Mouse (Mus musculus): ENCODE results near the gene Arel1. TPM values are rescaled to one million over a fixed set of nuclear protein-coding genes. Genes with fewer than 3 reads are reported as not detected.

Gene Arel1
- total RNA-seq (2023): 30.3 and 38.4 TPM in 2 replicates

DNA sequence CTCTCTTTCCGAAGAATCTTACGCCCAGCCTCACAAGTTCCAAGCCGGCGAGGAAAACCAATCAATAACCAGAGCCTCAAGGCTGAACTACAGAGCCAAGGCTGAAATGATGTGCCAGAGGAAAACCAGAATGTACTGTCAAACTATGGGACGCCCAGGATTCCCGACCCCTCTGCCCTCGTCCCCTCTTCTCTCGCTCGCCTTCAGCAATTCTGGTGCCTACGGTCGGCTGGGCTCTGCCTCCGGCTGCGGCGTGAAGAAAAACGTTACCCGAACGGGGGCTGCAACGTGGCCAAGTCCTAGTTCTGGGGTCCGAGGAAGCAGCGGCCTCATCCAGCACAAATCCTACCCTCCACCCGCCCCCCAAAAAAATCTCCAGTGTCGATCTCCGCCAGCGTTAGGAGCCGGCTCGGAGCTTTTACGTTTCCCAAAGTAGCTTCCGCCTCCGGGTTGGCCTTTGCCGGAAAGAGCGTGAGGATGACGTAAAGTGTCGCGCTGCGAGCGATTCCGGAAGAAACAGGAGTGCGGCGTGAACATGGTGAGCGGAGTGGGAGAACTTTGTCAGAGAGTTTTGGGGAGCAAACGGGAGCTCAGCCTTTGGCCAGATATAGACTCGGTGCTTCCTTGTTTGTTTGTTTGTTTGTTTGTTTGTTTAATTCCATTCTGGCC, at the start of gene Arel1, which contains the start of gene Fcf1:
Arel1 (minus strand) TSS at position 473 of the 669 bp plus-strand sequence.
Fcf1 (plus strand) TSS at position 470 of the 669 bp plus-strand sequence.

DNA sequence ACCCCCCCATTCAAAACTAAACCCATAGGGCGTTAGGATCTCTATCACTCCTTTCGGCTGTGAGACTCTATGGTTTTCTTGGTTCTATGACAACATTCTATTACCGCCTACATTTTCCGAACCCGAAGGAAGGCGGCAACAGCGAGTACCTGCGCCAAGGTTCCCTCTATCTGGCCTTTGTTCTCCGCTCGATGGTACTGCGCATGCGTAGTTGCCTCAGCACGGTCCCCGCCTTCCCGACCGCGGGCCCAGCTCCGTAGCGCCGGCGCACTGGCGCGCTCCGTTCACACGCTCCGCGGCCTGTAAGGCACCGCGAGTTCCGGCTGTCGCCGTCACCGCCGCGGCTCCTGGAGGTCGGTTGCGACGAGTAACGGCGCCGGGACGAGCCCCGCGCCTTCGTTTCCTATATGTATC, 25.4 kb upstream of the Arel1 start, which contains the start of gene Ylpm1:
Ylpm1 (plus strand) TSS at position 239 of the 414 bp plus-strand sequence.

DNA sequence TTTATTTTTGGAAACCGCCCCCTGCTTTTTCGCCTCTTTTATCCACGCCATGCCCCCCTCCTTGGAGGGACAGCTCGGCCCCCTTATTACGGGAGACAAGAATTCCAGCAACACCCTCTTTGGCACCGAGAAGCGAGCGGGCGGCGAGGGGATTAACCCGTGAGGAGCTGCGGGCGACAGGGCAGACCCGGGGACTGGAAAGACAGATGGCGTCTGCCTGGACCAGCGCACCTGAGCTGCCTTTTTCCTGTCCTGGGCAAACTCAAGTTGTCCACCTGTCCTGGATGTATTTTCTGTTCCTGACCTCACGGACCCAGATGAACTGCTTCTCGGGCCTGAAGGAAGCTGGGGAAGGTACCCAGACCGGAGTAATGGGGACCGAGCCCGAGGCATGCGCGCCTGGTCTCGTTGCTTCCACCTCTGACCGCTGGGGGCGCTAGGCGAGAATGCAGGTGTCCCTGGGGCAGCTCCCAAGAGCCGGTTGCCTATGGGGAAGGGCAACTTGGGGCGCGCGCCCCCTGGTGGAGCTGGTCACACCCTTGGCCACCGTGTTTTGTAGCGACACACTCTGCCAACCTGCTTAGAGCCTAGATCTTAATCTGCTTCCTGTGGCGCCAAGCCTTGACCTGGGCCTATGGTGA, 94.1 kb downstream of the Arel1 start, which contains the start of gene Ltbp2:
Ltbp2 (minus strand) TSS at position 52 of the 641 bp plus-strand sequence.

Other genes with a start within 250 kb of the Arel1 start
- gene Npc2, start 197.7 kb downstream of the Arel1 start, total RNA-seq (2023): 94.5 and 106 TPM in 2 replicates
- 30.6 and 31.4 TPM in 2 replicates for gene Isca2, start 197.6 kb downstream of the Arel1 start, total RNA-seq (2023)
- gene Ltbp2, start 94.4 kb downstream of the Arel1 start, total RNA-seq (2023): 0.60 TPM in 1 of 2 replicates, not detected in the other
- 43.6 and 46.4 TPM in 2 replicates for gene Fcf1, start within 50 bp of the Arel1 start, total RNA-seq (2023)
- gene Ylpm1, start 25.4 kb upstream of the Arel1 start, total RNA-seq (2023): 23.5 and 29.3 TPM in 2 replicates
- 3.4 and 3.8 TPM in 2 replicates for gene Prox2, start 139.9 kb upstream of the Arel1 start, total RNA-seq (2023)
- gene Dlst, start 139.9 kb upstream of the Arel1 start, total RNA-seq (2023): 357 and 450 TPM in 2 replicates
- gene Rps6kl1, start 180.4 kb upstream of the Arel1 start, total RNA-seq (2023): not detected in 2 replicates
- 0.66 TPM in 1 of 2 replicates, not detected in the other for gene Pgf, start 206.9 kb upstream of the Arel1 start, total RNA-seq (2023)
- 85.0 and 86.4 TPM in 2 replicates for gene Eif2b2, start 248.6 kb upstream of the Arel1 start, total RNA-seq (2023)